Mouse (Mus musculus) heart, adult 2 months (tissue): ENCODE measurements around the gene Tango6.

Source experiments
- CTCF ChIP-seq: fragments of 200-600 bp; IDR thresholded peaks from 2 replicates; pipeline ENCODE4 v1.8.1; 2022; ENCODE audit warnings: antibody characterized with exemption, mild to moderate bottlenecking, moderate library complexity
- EP300 ChIP-seq: fragments of 200-500 bp; IDR thresholded peaks from 2 replicates; pipeline ENCODE4 v1.6.1; 2011; ENCODE audit warnings: low read depth, low read length, control low read depth; ENCODE audit not compliant: insufficient read depth
- POLR2A ChIP-seq: fragments of 200-500 bp; IDR thresholded peaks from 2 replicates; pipeline ENCODE4 v1.6.1; 2011; ENCODE audit warnings: mild to moderate bottlenecking, low read depth, low read length, control low read depth; ENCODE audit not compliant: insufficient read depth

- TF ChIP-seq CTCF: no peak
- TF ChIP-seq EP300: no peak
- no peak for TF ChIP-seq POLR2A
Measured at GRCm38 (mm10) chr8:106736861-106737662, 54.2 kb downstream of the Tango6 start.
